Mouse (Mus musculus): ENCODE measurements around the gene Rpusd3.

DNA sequence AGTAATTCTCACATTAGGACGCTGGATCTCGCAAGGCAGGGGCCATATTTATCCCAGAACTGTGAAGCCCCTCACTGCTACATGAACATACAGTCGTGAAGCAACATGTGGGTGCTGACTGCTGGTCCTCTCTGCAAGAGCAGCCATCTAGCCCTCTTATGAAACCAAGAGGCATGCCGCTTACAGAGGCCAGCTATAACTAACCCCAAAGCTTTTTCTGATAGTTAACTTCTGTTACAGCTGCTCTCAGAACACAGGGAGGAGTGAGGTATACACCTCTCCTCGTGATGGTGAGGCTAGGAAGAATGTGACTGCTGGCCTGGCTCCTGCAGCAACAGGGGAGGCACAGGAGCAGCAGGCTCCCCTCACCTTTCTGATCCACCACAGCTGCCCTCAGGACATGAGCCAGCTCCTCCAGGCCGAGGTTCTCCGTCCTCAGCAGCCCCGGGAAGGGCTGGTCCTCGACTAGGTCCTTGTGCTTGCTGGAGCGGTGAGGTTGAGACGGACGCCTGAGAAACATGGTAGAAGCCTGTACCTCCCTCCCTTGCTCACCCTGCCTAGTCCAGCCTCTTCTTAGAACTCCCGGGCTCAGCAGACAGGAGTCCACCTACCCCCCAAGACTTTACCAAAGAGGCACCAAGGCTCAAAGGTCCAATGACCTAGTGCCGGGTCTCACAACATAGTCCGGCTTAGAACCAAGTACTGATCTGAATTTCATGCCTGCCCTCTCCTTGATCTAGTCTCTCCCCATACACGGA lies 520 bp downstream of the Rpusd3 start:
- TF ChIP-seq CTCF (IDR thresholded peaks at IDR 0.05; ENCODE audit: low read depth) (no peak), EP300 (IDR thresholded peaks at IDR 0.05; ENCODE audit: low read depth) (no peak)

Data from liver, embryonic 14.5 days (tissue).